Mouse (Mus musculus): Measurements from ENCODE around the gene Zfp937.
"Not testable (repeated sequence)": the region's sequence is repeated elsewhere in the genome, so short reads cannot be mapped to it uniquely, and the experiment has no call there.

The Zfp937 gene

DNA sequence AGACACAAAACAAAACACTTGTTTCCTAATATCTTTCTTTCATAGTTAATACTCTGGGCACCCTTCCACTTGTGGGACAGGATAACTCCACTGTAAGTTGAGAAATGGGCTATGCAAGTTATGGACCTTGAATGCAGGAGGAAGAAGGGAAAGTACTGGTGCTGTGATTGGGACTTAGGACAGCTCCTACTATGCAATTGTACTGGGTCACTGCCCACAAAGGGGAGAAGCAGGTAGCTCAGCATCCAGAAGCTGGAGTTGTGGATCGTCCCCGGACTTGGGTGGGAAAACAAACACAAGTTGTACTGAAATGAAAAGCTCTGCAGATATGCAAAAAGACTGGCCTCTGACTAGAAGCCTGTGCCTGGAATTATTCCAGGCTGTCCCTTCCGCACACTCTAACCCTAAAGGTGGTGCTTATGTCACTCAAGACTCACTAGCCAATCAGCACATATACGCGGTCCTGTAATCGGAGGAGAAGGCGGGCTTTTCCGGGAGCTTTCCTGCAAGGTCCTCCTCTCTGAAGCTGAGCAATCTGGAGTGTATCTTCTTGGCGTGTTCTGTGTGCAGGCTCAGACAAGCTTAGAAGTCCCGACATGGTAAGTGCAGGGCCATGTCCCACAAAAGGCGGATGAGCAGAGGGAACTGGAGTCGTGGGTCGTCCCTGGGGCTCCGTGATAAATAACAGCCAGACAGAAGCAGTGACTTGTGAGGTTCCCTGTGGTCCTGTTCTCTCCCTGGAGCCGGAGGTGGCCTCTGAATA is at the start of gene Zfp937:
Gene Zfp937 (plus strand): TSS at position 474 of the 763 bp plus-strand sequence.
- peak; percentile 82 to 87 for DNase-seq (ENCODE audit: low spot score in 2 of 2)

DNA sequence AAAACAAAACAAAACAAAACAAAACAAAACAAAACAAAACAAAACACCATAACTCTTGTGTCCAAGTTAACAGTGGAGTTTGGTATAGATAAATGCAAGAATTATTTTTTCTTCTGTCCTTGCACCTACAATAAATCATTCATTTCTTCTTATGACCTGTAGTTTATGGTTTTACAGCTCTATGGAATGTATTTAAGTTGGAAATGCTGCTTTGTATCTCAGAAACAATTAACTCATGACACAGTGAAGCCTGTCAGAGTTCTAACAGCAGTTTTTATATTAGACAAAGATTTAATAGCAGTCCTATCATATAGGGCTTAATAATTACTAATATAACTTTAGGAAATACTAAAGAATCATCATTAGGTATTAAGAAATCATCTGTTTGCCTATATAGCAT is 44.0 kb upstream of the Zfp937 start:
- no peak for DNase-seq (ENCODE audit: low spot score in 2 of 2)

DNA sequence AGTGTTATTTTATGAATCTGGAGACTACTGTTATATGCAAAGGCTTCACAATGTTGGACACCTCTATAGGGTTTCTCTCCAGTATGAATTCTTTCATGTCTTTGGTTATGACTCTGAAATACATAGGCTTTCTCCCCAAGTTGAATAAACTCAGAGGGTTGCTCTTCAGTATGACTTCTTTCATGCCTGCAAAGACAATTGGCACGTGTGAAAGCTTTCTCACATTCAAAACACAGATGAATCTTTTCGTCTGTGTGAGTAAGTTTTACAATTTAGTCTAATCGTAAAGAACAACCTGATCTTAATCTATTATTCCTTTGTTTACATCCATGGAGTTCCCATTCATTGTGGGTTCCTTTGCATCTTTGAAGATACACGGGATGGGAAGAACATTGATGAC is 38.3 kb upstream of the Zfp937 start, which contains the start of gene Gm10770:
Gene Gm10770 (minus strand): TSS at position 101 of the 400 bp plus-strand sequence.
- DNase-seq (ENCODE audit: low spot score in 2 of 2), result not testable (repeated sequence)

DNA sequence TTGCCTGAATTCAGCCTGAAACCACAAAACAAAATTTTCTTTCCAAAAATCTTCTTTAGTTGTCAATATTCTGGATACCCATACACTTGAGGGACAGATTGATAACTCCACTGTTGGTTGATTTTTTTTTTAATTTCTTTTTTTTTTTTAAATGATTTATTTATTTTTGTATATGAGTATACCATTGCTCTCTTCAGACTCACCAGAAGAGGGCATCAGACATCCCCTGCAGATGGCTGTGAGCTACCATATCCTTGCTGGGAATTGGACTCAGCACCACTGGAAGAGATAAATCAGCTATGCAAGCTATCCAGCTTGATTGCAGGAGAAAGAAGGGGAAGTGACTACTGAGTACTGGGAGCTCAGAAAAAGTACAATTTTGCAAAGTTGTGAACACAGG is 36.8 kb upstream of the Zfp937 start:
- DNase-seq (ENCODE audit: low spot score in 2 of 2), result not testable (repeated sequence)

DNA sequence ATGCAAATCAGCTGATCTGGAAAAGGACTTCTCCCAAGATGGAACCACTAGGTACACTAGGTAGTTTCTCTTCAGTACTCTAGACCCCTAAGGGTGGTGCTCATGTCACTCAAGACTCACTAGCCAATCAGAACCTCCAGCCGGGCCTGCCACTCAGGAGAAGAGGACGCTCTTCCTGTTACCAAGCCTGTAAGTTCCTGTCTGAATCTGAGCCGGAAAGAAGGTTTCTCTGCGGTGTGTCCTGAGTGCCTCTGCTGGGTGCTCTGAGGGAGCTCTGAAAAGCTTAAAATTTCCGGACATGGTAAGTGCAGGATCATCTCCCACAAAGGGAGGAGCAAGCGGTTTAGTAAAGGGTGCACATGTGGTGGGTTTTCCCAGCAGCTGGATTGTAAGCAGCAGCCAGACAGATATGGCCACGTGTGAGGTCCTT is 36.3 kb upstream of the Zfp937 start, which contains the start of gene Gm14139:
Gene Gm14139 (plus strand): TSS at position 186 of the 430 bp plus-strand sequence.
- DNase-seq (ENCODE audit: low spot score in 2 of 2), result not testable (repeated sequence)

DNA sequence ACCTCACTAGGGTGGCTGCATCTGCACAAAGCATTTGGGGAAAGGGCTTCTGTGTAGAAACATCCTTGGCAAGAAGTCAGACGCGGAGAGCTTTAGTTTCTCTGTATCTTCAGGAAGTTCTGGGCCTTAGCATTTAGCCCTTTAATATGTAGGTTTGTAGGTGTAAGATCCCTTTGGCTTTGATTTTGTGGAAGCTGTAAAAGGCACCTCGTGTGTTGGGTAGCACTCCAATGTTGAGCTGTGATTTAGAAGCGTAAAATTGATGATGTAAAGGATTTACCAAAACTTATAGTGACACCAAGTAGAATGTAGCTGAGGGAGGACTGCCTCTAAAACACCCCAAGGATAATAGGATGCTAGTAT is 471 bp downstream of the Zfp937 start:
- not testable (repeated sequence) for DNase-seq (ENCODE audit: low spot score in 2 of 2)

DNA sequence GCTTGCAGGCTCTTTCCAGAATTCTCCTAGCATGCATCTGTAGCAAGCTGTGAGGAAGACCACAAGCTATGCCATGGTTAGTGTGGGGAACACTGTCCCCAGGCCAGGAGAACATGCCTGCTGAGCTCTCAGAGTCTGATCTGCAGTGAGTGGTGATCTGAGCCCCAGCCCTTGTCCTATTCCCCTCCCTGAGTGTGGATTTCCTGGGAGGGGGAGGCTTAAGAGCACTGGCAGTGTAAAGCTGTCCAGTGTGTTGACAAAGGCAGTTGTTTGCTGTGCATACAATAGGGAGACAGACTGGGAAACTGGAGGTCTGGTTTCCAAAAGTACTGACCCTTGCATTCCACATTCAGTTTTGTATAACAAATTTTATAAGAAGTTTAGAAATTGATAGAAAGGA is 5.4 kb downstream of the Zfp937 start:
- not testable (repeated sequence) for DNase-seq (ENCODE audit: low spot score in 2 of 2)

DNA sequence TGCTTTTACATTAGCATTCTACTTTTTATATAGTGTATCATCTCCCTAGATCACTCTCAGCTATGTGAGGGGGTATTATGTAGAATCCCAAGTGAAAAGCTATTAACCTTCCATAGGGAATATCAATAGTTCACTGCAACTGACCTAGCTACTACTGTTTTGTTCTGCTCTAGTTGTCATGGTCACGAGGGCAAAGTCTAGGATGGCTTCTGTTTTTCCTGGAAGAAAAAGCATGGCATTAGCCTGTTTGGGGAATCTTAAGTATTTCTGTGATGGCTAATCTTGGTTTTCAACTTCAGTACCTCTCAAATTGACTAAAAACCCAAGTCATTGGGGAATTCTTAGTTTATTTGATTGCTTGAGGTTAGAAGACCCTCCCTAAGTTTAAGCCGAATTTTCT is 25.3 kb downstream of the Zfp937 start:
- no peak for DNase-seq (ENCODE audit: low spot score in 2 of 2)

DNA sequence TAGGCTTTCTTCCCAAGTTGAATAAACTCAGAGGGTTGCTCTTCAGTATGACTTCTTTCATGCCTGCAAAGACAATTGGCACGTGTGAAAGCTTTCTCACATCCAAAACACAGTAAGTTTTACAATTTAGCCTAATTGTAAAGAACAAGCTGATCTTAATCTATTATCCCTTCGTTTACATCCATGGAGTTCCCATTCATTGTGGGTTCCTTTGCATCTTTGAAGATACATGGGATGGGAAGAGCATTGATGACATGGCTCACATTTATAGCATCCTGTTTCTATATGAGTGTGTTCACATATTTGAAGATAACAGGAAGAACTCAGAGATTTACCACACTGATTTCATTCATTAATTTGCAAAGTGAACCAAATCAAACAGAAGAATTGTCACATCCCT is 37.6 kb downstream of the Zfp937 start, which contains the start of gene Gm21994:
Gene Gm21994 (minus strand): TSS at position 101 of the 400 bp plus-strand sequence.
- DNase-seq (ENCODE audit: low spot score in 2 of 2), result not testable (repeated sequence)

DNA sequence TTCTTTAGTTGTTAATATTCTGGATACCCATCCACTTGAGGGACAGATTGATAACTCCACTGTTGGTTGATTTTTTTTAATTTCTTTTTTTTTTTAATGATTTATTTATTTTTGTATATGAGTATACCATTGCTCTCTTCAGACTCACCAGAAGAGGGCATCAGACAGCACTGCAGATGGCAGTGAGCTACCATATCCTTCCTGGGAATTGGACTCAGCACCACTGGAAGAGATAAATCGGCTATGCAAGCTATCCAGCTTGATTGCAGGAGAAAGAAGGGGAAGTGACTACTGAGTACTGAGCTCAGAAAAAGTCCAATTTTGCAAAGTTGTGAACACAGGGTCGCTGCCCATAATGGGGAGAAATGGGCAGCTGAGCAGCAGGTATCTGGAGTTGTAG is 39.0 kb downstream of the Zfp937 start:
- not testable (repeated sequence) for DNase-seq (ENCODE audit: low spot score in 2 of 2)

DNA sequence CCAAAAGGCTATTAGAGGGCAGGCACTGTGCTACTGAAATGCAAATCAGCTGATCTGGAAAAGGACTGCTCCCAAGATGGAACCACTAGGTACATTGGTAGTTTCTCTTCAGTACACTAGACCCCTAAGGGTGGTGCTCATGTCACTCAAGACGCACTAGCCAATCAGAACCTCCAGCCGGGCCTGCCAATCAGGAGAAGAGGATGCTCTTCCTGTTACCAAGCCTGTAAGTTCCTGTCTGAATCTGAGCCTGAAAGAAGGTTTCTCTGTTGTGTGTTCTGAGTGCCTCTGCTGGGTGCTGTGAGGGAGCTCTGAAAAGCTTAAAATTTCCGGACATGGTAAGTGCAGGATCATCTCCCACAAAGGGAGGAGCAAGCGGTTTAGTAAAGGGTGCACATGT is 39.4 kb downstream of the Zfp937 start, which contains the start of gene Gm14124:
Gene Gm14124 (plus strand): TSS at position 227 of the 400 bp plus-strand sequence.
- DNase-seq (ENCODE audit: low spot score in 2 of 2), result not testable (repeated sequence)

Data from right cerebral cortex, adult 2 months (tissue).